Mouse (Mus musculus) spleen, postnatal 10 days (tissue): Measurements from ENCODE around the gene Kiss1r.

Experiments used
- DNase-seq, 2 experiments: peaks; one replicate each; pipeline ENCODE4 v3.0.0; 2021 to 2022; ENCODE audit warnings: low spot score in 2 of 2

The Kiss1r gene

GRCm38 (mm10) chr10:79969124-79969568 is 52.4 kb downstream of the Kiss1r start:
- no peak for DNase-seq

DNA sequence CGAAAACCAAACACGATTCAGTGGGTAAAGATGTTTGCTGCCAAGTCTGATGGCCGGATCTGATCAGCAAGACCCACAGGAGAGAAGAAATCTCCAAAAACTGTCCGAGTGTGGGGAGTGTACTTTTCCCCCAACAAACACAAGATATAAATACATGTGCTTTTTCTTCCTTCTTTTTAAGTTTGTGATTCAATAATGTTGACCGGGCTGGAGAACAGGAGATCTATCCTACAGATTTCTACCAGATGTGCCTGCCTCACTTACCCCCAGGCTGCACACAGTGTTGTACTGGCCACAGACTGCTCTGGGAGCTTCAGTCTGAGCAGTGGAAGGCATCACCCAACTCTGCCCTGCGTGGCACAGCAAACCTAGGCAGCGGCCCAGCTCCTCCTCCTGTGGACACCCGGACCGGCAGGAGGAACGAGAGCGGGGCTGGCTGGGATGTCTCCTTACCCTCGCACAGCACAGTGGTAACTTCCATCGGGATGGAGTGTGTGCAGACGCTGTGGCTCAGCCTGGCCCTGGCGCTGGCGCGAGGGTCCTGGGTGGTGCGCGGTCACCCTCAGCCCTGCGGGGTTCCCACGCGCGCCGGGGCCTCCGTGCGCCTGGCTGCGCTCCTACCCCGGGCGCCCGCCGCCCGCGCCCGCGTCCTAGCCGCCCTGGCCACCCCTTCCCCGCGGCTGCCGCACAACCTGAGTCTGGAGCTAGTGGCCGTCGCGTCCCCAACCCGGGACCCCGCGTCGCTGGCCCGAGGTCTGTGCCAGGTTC is 53.8 kb downstream of the Kiss1r start, which contains the start of gene Grin3b:
Gene Grin3b, plus strand, starts transcription at position 301 of the 768 bp plus-strand sequence.
- DNase-seq, result no peak

DNA sequence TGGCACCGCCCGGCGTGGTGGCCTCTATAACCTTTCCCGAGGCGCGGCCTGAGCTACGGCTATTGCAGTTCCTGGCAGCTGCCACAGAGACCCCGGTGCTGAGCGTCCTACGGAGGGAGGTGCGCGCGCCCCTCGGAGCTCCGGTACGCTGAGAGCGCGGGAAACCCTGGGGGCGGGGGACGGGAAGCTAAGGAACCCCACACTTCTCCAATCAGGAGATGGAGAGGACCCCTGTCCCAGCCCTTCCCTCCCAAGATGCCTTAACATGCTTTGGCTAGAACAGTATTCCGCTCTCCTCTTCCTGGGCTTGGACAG is 54.4 kb downstream of the Kiss1r start:
- no peak for DNase-seq
